Mouse (Mus musculus) adrenal gland (tissue): Measurements from ENCODE around the gene Calhm2.

Experiments used
- intact Hi-C: fragments of 180-260 bp; cut with DNase I; formaldehyde crosslinking; loops from one replicate; pipeline ENCODE4 v1.15.1; 2025
- long read RNA-seq, 2 experiments: library from polyadenylated mRNA; unstranded; transcript quantifications; one replicate each; pipeline ENCODE4 v2.0.0; 2020; ENCODE audit warnings: borderline replicate concordance in 1 of 2; ENCODE audit not compliant: insufficient replicate concordance in 1 of 2

The Calhm2 gene
- long read RNA-seq, experiment 1, partial matches to known transcripts, result 0 of 2 reads
- long read RNA-seq, experiment 1, other reads (novel, unspliced or antisense), result 0 of 2 reads
- long read RNA-seq, experiment 2, partial matches to known transcripts, result 0 of 2 reads
- long read RNA-seq, experiment 2, other reads (novel, unspliced or antisense), result 1 of 2 reads

DNA sequence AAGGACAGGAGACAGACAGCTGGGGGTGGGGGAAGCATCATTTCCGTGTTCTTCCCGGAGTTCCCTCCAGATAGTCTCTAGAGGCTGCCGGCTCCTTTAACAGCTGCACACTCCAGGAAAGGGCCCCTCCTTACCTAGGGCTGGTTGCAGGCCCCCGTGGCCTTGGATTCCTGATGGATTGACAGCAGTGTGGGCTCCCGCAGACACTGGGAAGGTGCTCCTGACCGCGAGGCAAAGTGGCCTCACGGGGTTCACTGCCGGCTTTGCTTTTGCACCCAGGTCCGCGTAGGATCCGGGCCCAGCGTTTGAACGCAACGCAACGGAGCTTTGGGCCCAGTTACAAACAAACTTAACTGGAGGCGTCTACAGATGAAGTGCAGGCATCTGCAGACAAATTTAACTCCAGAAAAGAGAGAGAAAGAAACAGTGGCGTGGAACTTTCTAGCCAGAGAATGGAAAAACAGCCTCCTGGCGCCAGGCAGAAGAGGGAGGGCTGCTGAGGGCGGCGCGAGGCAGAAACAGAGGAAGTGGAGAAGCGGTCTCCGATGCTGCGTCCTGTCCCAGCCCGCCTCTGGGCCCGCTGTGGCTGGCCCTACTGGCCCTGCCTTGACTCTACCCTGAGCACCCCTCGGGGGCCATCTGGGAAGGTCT lies at the start of gene Calhm2:
Calhm2 (minus strand) TSS at position 524 of the 651 bp plus-strand sequence.
- intact Hi-C loops, result no loop called here

DNA sequence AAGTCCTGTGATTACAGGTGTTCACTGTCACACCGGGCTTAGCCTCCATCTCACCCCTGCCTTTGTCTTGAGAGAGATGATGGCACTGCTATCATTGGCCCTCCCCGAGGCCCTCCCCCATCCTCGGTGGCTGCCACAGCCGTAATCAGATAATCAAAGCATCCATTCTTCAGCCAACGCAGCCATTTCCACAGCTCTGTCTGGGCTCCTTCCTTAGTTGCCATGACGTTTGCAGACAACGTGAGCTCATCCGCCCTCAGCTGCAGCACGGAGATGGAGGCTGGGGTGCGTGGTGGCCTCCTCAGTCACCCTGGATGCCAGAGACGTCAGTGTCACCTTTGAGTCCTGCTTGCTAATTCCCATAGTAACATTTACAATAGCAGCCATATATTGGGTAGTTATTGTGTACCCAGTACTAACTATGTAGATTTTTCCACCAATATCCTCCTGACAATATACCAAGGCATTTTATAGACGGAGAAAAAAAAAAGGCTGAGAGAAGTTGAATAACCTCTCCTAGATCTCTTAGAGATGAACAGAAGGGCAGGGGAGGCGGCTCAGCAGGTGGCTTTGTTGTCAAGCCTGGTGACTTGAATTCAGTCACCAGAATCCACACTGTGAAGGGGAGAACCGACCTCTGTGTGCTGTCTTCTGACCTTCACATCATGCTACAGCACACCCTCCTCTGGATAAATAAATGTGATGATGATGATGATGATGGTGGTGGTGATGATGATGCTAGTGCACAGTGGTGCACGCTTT lies 48.6 kb upstream of the Calhm2 start:
- intact Hi-C loops, result no loop called here

DNA sequence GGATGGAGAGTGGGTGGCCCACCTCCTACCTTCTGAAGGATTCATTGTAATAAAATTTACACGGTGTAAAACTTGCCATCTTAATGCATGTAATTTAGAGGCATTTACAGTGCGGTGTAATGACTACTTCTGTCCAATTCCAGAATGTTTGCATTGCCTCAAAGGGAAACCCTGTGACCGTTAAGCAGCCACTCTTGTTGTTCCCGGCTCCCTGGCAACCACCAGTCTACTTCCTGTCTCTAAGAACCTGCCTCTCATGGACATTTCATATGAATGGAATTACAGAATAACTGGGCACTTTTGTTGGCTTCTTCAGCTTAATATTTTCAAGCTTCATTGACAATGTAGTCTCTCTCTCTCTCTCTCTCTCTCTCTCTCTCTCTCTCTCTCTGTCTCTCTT lies 46.6 kb upstream of the Calhm2 start:
- intact Hi-C loops, result no loop called here

DNA sequence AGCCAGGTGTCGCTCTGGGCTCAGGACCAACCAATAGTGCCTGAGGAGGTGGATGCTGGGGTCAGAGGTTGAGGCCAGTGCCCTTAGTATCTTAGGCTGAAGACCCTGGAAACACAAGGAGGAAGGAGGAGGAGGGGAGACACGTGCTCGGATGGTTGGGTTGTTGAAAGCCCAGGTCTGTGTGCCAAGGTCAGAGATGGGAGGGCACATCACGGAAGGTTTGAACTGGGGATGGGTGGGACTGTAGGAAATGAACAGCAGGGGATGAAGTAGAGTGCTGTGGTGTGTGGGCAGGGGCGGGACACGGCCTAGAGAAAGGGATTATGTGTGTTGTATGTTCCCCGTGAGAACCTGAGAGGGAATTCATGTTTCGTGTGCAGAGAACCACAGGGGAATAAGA lies 46.1 kb upstream of the Calhm2 start:
- intact Hi-C loops, result no loop called here

DNA sequence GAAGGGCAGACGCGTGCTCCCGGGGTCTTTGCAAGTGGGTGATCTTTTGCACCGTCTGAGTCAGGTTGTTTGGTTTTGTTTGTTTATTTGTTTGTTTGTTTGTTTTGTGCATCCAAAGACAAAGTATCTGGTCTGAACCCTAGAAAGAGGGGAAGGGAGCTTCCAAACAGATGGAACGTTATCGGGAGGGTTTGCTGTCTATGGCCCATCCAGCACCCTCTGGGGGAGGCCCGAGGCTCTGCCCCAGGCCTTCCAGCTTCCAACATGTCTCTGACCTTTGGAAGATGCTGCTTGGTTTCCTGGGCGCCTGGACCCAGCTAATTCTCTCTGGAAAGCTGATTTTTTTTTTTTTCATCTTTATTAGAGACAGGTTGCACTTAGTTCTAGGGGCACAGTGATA lies 41.9 kb upstream of the Calhm2 start:
- intact Hi-C loops, result no loop called here

DNA sequence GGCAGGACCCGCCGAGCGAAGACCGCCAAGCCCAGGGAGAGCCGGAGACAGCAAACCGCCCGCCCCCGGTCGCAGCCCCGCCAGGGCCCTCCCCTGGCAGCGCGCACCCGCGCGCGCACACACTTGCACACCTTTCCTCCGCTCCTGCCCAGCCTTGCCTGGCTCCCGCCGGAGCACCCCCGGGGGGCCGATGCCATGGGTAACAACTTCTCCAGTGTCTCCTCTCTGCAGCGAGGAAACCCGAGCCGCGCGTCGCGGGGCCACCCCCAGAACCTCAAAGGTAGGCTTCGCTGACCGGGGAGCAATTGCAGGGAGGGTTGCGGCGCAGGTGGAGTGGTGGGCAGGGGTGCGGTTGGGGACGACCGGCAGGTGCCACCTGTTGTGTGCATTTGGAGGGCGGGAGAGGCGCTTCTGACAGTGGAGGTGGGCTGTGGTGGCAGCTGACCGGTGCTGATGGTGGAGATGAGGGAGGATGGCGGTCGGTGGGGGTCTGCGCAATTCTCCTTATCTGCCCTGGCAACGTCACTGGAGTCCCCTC lies 41.2 kb upstream of the Calhm2 start:
- intact Hi-C loops, result no loop called here

DNA sequence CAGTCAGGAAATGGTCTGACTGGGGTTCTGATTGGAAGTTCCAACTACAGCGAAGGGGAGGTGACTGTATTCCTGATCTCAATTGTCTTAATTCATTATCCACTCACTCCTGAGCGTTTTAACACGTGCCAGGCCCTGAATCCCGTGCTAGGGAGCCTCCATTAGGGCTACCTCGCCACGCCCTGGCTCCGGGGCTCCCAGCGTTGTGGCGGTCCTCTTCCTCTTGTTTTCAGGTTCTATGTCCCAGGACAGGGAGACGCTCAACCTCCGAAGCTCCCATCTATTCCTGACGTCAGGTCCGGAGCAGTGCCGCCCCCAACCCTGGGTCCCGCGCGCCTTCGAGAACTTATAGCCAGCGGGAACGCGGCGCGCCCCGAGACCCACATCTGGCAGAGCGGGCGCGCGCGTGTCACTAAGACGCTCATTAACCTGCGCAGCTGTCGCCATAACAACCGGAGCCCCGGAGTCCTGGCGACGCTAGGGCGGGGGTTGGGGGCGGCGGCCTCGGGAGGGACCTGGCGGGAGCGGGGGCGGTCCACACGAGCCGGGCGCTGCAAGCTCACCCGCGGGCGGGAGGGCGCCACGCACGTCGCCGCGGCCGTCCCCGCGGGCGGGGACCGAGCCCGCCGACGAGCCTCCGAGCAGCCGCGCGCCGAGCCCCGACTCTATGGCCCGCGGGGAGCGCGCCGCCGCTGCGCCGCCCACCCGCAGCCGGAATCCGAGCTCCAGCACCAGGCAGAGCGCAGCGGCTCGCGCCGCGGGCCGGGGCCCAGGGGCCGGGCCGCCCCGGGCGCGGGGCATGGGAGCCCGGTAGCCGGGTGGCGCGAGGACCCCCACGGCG lies 40.6 kb upstream of the Calhm2 start, which contains the start of gene Neurl1a:
Neurl1a (plus strand) TSS at position 390 of the 841 bp plus-strand sequence.
- intact Hi-C loops, result no loop called here

DNA sequence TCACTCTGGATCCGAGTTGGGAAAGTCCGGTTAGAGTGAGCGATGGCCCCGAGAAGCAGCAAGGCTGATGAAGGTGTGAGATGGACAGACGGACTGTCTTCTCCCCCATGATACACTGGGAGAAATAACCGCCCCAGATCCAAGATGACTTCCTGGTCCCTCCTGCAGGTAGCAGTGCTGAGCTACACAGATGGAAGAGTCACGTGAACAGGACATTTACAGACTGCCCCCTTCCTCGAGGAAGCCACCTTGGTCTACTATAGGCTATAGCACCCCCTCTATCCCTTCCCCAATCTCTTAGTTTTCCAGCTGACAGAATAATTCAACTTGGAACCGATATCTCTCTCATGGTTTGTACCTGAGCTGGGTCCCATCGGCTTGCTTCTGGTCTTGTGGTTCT lies 39.9 kb upstream of the Calhm2 start:
- intact Hi-C loops, result no loop called here

DNA sequence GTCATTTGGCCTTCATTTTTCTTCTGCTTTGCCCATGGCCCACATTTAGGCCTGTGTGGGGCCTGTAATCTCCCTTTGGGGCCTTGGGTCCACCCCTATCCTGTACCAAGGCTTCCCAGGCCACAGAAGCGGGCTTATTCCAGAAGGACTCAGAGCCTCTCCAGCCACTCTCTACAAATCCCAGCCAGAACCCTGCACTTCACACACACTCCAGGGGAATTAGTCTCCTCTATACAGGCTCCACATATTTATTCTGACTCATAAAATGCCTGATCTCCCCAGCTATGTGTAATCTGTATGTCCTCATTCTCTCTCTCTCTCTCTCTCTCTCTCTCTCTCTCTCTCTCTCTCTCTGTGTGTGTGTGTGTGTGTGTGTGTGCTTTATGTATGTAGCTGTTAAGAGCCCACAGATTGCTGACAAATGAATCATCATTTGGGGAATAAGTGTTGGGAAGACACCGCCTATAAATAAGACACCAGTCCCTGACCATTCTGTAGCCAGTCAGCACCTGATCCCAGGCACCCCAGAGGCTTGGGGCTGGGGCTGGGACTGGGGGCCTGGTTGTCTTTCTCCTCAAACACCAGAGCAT lies 38.9 kb upstream of the Calhm2 start:
- intact Hi-C loops, result no loop called here

DNA sequence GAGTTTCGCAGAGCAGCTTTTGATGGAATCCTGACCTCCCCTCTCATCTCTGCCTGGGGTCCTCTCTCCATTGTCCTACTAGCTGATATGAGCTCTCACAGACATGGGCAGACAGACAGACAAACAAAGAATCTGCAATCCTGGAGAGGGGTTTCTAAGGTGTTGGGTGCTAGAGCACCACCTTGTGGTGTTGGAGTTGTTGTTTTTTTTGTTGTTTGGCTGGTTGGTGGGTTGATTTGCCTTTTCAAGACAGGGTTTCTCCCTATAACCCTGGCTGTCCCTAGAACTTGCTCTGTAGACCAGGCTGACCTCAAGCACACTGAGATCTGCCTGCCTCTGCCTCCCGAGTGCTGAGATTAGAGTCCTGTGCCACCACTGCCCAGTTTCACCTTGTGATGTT lies 37.4 kb upstream of the Calhm2 start:
- intact Hi-C loops, result loop anchor here (2.0 kb wide), 1 partner anchor 163 kb away; no protein-coding TSS in a partner anchor

DNA sequence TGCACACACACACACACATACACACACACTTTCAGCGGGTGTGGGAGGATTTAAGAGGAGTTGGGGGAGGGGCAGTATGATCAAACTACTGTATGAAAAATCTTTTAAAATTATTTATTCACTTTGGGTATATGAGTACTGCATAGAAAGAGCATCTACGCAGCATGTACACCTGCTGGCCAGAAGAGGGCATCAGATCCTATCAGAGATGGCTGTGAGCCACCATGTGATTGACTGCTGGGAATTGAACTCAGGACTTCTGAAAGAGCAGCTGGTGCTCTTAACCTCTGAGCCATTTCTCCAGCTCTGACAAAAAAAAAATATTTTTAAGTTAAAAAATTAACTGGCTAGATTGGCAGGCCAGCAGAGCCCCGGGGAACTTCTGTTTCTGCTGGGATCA lies 36.4 kb upstream of the Calhm2 start:
- intact Hi-C loops, result loop anchor here (2.0 kb wide), 1 partner anchor 164 kb away; no protein-coding TSS in a partner anchor

DNA sequence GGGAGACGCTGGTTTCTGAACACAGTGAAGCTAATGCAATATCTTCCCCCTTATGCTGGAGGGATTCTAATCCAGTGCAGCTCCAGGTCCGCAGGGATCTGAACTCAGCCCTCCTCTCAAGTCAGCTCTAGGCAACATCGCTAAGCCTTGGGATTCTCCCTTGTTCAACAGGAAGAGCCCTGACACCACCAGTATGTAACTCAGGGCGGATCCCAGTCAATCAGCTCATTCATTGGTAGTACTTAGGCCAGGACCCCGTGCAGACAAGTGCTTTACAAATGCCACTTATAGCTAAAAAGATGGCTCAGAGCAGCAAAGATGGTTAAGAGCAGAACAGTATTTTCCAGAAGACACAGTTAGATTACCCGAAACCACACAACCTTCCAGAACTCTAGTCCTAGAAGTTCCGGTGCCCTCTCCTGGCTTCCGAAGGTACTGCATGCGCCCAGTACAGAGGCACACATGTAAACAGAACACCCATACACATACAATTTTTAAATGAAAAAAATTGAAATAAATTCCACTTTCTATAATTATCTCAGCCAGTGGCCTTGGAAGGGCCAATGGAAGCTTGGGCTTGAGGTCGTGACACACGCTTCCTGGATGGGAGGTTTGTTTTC lies 30.8 kb upstream of the Calhm2 start:
- intact Hi-C loops, result loop anchor here (1.0 to 5.0 kb wide), 2 partner anchors 49 to 102 kb away; partner anchors contain the start of gene Taf5

DNA sequence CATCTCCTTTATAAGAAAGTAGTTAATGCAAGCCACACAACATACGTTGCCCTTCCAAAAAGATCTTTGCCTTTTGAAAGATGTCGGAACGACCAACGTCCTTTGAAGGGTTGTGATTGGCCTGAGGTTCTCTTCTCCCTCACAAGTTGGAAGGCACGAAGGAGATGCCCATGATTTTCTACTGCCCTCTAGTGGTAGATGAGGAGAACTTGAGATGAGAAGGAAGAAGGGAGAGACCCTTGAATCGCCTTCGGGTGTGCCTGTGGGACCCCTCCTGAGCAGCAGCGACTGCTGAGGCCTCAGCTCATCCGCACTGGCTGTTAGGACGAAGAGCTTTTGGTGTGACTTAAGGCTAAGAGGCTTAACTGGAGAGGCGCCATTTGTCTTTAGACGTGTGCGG lies 30.1 kb upstream of the Calhm2 start:
- intact Hi-C loops, result loop anchor here (1.0 to 5.0 kb wide), 2 partner anchors 48 to 101 kb away; partner anchors contain the start of gene Taf5

DNA sequence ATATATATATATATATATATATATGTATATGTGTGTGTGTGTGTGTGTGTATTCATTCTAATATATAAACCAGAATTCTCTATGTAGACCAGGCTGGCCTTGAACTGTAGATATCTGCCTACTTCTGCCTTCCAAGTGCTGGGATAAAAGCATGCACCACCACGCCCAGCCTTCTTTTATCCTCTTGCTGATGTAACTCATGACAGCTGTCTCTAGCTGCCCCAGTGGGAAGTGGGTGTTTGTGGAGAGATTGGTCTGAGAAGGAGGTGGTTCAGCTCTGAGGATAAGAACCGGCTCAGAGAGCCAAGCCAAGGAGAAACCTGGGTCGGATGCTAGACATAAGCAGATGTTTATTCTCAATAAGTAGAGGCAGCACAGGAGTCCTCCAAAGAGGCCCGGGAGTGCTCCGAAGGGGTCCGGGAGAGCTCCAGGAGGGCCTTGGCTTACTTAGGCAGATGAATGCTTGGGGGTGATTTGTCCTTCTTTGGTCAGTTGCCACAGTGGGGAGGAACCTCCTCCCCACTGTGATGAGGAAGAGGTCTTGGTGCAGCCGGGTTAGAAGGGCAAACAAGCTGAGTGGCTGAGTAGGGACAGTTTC lies 29.6 kb upstream of the Calhm2 start:
- intact Hi-C loops, result loop anchor here (1.0 to 5.0 kb wide), 2 partner anchors 47 to 100 kb away; partner anchors contain the start of gene Taf5

DNA sequence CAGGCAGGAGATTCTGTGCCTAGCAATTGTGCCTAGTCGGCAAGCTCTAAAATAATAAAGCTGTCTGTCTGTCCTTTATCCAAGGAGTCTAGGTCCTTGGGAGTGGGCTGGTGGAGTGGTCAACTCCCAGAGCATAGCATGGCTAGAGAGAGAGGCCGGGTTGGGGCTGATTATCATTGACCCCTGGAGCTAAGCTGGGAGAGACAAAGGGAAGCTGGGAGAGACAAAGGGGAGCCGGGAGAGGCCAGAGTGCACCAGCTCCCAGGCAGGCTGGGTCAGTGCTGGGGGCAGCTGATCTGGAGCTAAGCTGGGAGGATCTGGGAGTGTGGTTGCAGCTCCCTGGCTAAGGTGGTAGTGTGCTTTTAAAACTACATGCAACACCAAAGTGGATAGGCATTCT lies 28.7 kb upstream of the Calhm2 start:
- intact Hi-C loops, result loop anchor here (5.0 kb wide), 1 partner anchor 99 kb away; the partner anchor contains the start of gene Taf5

DNA sequence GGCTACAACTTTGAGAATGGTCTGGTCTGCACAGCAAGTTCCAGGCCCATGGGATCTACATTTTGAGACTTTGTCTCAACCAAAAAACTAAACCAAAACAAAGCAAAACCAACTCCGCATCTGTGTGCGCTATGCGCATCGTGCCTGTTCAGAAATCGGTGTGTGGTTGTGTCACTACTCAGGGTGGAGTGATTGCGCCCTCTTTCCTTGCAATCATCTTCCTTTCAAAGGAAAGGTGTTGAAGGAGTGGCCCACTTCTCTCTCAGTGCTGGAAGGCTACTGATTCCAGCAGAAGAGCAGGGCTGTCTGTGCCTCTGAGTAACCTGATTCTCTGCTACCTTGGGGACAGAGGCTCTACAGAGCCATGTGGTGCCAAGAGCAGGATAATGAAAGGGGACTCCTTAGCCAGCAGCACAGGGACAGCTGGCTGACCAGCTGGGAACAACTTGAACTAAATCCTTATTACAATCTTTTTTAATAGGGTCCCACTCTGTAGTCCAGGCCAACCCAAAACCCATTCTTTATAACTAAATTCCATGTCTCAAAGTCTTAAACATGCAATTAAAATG lies 25.2 kb upstream of the Calhm2 start:
- intact Hi-C loops, result no loop called here

DNA sequence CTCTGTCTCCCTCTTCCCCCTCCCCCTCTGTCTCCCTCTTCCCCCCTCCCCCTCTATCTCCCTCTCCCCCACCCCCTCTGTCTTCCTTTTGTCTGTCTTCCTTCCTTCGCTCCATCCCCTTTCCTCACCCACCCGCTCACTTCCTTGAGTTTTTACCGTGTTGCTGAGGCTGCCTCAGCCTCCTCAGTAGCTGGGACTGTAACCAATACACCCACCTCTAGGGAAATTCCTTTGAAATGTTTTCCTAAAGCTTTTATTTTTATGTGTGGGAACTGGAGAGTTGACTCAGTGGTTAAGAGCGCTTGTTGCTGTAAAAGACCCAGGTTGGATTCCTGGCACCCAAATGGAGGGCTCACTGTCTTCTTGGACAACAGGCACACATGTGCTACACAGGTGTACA lies 23.6 kb upstream of the Calhm2 start:
- intact Hi-C loops, result no loop called here

DNA sequence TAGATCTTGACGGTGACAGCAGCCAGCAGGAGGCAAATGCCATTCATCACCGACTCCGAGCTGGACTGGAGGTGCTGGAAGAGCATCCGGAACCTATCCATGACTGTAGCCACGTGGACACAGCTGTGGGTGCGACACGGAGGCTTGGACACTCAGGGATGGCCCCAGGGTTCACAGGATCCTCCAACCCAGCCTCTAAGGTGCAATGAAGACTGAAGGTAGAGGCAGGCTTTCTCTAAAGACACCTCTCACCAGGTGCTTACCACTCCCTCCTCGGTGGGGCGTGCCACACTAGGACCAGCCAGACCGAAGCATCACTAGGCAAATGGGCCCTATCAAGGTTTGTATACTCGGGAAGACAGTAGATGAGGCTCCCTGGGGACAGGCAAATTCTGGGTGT lies 19.6 kb upstream of the Calhm2 start, which contains the start of gene Calhm3:
Calhm3 (minus strand) TSS at position 101 of the 400 bp plus-strand sequence.
- intact Hi-C loops, result no loop called here

DNA sequence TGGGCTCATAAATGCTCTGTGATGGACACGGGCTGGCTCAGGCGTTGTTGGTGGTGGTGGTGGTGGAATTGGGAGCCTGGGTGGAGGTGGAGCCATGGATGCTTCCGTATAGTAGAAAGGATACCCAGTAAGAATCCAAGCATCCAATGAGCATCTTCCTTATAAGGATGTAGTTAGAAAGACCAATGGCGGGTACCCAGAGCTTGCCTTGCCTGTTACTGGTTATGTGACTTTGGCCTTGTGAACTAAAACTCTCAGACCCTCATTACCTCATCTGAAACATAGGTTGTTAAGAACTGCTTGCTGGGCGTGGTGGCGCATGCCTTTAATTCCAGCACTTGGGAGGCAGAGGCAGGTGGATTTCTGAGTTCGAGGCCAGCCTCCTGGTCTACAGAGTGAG lies 15.7 kb upstream of the Calhm2 start:
- intact Hi-C loops, result no loop called here
